Mouse (Mus musculus) brain, embryonic 14.5 days (tissue): Measurements from ENCODE around the gene Afmid.

Source experiments
- CTCF ChIP-seq: fragments of 200-500 bp; IDR thresholded peaks from 2 replicates; pipeline ENCODE4 v1.5.1; 2012; ENCODE audit warnings: inconsistent platforms, mild to moderate bottlenecking, moderate library complexity, borderline replicate concordance; ENCODE audit not compliant: insufficient read depth, insufficient read length; ENCODE audit errors: extremely low read depth
- POLR2A ChIP-seq: fragments of 200-500 bp; IDR thresholded peaks from 2 replicates; pipeline ENCODE4 v1.6.1; 2012; ENCODE audit warnings: mild to moderate bottlenecking, inconsistent platforms, borderline replicate concordance; ENCODE audit not compliant: poor library complexity, insufficient read depth, insufficient read length, severe bottlenecking; ENCODE audit errors: extremely low read depth

DNA sequence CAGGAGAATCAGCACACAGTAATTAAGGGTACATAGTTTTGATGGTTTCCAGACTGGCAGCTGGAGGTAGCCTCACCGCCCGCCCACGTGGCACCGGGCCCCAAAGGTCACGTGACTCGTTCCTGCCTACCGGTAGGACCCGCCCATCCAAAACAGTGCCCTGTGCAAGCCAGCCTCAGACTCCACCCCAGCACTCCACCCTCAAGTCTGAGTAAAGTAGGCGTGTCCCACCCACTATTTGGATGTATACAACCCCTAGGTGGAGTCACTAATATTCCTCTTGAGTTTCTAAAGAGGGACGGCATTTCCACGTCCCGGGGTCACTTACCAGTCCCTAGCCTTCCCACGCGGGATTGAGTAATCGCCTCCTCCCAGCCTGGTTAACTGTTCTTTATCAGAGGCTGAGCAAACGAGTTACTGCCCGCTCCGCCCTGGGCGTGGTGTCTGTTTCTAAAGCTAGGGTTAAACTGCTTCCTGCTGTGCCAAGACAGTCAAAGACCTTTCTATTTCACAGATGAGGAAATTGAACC lies 45.1 kb upstream of the Afmid start:
- no peak for TF ChIP-seq CTCF
- no peak for TF ChIP-seq POLR2A
